Comparison of ENCODE assay signal across 27 mouse cellular contexts in the genomic region with DNA sequence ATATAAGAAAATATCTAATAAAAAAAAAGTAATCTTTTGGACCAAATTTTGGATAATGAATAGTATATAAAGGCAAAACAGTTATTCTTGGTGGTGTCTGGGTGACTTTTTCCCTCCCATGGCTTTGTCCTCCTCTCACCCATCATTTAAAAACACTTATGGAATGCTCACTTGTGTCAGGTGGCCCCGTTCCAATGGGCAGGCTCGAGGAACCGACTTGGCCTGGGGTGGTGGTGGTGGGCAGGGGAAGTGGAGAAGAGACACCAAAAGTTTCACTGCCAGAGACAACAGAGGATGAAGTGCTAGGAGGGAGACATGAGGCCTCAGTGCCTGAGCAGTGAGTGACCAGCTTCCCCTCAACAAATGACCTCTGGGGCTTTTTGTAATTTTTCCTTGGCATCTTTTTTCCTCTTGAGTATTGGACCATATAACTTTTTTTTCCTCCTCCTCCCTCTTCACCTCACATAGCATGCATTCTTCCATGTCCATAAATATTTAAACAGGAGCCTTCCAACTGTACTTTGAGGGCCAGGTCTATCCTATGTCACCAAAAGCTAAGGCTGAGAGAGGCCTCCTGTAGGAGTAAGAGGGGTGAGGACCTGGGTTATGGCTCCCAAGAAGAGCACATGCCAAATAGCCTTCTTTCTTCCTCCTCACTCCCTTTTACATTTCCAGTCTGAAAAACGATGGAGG. TPM values are rescaled to one million over a fixed set of nuclear protein-coding genes. Genes with fewer than 3 reads are reported as not detected.
A peak's percentile ranks its signal among the peaks of the same experiment; 100 is the strongest.
DNase-seq lines count a peak whose midpoint lies in the region; ATAC-seq and TF ChIP-seq lines count a peak whose summit lies in the region.
"Had no signal": no experiment of that assay in that cellular context is flagged by ENCODE, and none has a peak within 500 bp of the region (broad histone marks: within the 10 kb centered on the region; RNA-seq: fewer than 3 reads in every experiment).

No protein-coding gene starts in this region.

- no peak overlapping the region for H3K4me2 ChIP-seq in kidney, embryonic 14.5 days (replicated peaks; ENCODE audit: low read depth, low read length)
- H3K4me2 ChIP-seq: embryonic facial prominence, embryonic 13.5 days; forebrain, embryonic 12.5 days; forebrain, embryonic 15.5 days; heart, embryonic 12.5 days; heart, embryonic 15.5 days; hindbrain, embryonic 14.5 days had no signal

- no peak overlapping the region for H3K27ac ChIP-seq in kidney, embryonic 14.5 days (ENCODE audit: low read depth, low read length)
- H3K27ac ChIP-seq: embryonic facial prominence, embryonic 10.5 days; embryonic facial prominence, embryonic 13.5 days; forebrain, embryonic 12.5 days; forebrain, embryonic 15.5 days; heart, embryonic 15.5 days; hindbrain, embryonic 14.5 days; hindbrain, postnatal 0 days had no signal

- no peak for ATAC-seq in kidney, embryonic 14.5 days (ENCODE audit: low FRiP score, low TSS enrichment)
- ATAC-seq: CD4-positive, CD25-positive, alpha-beta regulatory T cell, adult 4 months; forebrain, embryonic 15.5 days; hindbrain, postnatal 0 days had no signal

- no peaks in the 10 kb centered on the region for H3K27me3 ChIP-seq in kidney, embryonic 14.5 days (ENCODE audit: control insufficient read depth, insufficient read depth, low read length)
- H3K27me3 ChIP-seq: embryonic facial prominence, embryonic 13.5 days; forebrain, embryonic 12.5 days; forebrain, embryonic 15.5 days; heart, embryonic 15.5 days had no signal

- peak; percentile 59 for DNase-seq in heart, postnatal 4 days
- no peak for DNase-seq in heart, adult 11 months
- DNase-seq in kidney, postnatal 14 days, result peak; percentile 49
- peak; percentile 44 for DNase-seq in lung, postnatal 10 days
- DNase-seq in lung, adult 2 months, result no peak
- DNase-seq in lung, postnatal 4 days, result peak; percentile 33 to 59
- DNase-seq in gastrocnemius, adult 18-20 months (ENCODE audit: low spot score), result no peak
- DNase-seq: adrenal gland, adult 2 months; adrenal gland, postnatal 14 days; cerebellum, adult 11 months; cerebellum, adult 2 months; cerebellum, adult 9-11 months; cerebellum, postnatal 25 days; gastrocnemius, postnatal 10 days; gastrocnemius, postnatal 36 days had no signal

- TF ChIP-seq POLR2A in lung, adult 2 months (IDR thresholded peaks at IDR 0.05; ENCODE audit: borderline replicate concordance, extremely low read depth, low read depth, low read length), result no peak

- H3K36me3 ChIP-seq in kidney, embryonic 14.5 days (ENCODE audit: control insufficient read depth, insufficient read depth, low read length), result no peaks in the 10 kb centered on the region
- H3K36me3 ChIP-seq: embryonic facial prominence, embryonic 10.5 days; embryonic facial prominence, embryonic 13.5 days; forebrain, embryonic 12.5 days; forebrain, embryonic 15.5 days; heart, embryonic 12.5 days; heart, embryonic 15.5 days had no signal

- no peaks in the 10 kb centered on the region for H3K9me3 ChIP-seq in kidney, embryonic 14.5 days (ENCODE audit: control insufficient read depth, low read length)
- H3K9me3 ChIP-seq: embryonic facial prominence, embryonic 10.5 days; embryonic facial prominence, embryonic 13.5 days; forebrain, embryonic 12.5 days; forebrain, embryonic 15.5 days; heart, embryonic 12.5 days; heart, embryonic 15.5 days had no signal

- no peaks in the 10 kb centered on the region for H3K4me1 ChIP-seq in kidney, embryonic 14.5 days (ENCODE audit: control insufficient read depth, insufficient read depth, low read length)
- no peaks in the 10 kb centered on the region for H3K4me1 ChIP-seq in lung, adult 2 months (ENCODE audit: control insufficient read depth, insufficient read depth, low read length)
- H3K4me1 ChIP-seq: embryonic facial prominence, embryonic 10.5 days; embryonic facial prominence, embryonic 13.5 days; forebrain, embryonic 12.5 days; forebrain, embryonic 15.5 days had no signal

- H3K4me3 ChIP-seq in kidney, embryonic 14.5 days (ENCODE audit: low read length), result no peak overlapping the region
- no peak overlapping the region for H3K4me3 ChIP-seq in lung, adult 2 months (replicated peaks; ENCODE audit: extremely low read depth, low read depth, low read length)
- H3K4me3 ChIP-seq: embryonic facial prominence, embryonic 10.5 days; embryonic facial prominence, embryonic 13.5 days; erythroblast, embryonic 14.5 days; forebrain, embryonic 12.5 days; forebrain, embryonic 15.5 days; heart, embryonic 12.5 days; heart, embryonic 15.5 days had no signal

- no peak for TF ChIP-seq CTCF in lung, adult 2 months (IDR thresholded peaks at IDR 0.05; ENCODE audit: insufficient read depth, low read length)

- H3K9ac ChIP-seq in kidney, embryonic 14.5 days (ENCODE audit: low read depth, low read length), result no peak overlapping the region
- H3K9ac ChIP-seq: embryonic facial prominence, embryonic 13.5 days; forebrain, embryonic 12.5 days; forebrain, embryonic 15.5 days; heart, embryonic 12.5 days; heart, embryonic 15.5 days; hindbrain, embryonic 14.5 days had no signal

- WGBS in kidney, embryonic 14.5 days, result 76% methylated on average over 4 of the region's 4 CpGs
- 57% methylated on average over 4 of the region's 4 CpGs for whole genome bisulfite sequencing in lung, adult 2 months

RNA-seq across cellular contexts. Expression of a gene that starts 44.8 kb away (rescaled TPM):
- total RNA-seq in heart, postnatal 4 days (2021), result 100 to 1,000 TPM; 112 to 113 TPM
- 17.9 and 33.9 TPM in 2 replicates for polyA plus RNA-seq in kidney, embryonic 14.5 days (2014; fragmentation: Nextera tagmentation; extraction: Ambion mirVana)
- 135 and 156 TPM in 2 replicates for polyA plus RNA-seq in lung, adult 2 months (2012; rRNA removed)
- total RNA-seq in gastrocnemius, adult 18-20 months (2021), result 1 to 10 TPM; 2.0 to 2.3 TPM
- polyA plus RNA-seq: C2C12; erythroblast, embryonic 14.5 days had no signal

Comparison
In these comparisons a context has a peak if more than half of its experiments do, and no peak if none do; other contexts are left out.
1. DNase-seq: peak in heart, postnatal 4 days (single experiment), kidney, postnatal 14 days (single experiment), lung, postnatal 10 days (single experiment) and lung, postnatal 4 days (2 of 2); none in heart, adult 11 months (single experiment), lung, adult 2 months (single experiment) and gastrocnemius, adult 18-20 months (single experiment).
2. RNA of a gene that starts 44.8 kb away (total RNA-seq): 112 to 113 TPM in heart, postnatal 4 days; 2.0 to 2.3 TPM in gastrocnemius, adult 18-20 months; every median in the first group is over 10 times any median in the second.